In the genomic region with DNA sequence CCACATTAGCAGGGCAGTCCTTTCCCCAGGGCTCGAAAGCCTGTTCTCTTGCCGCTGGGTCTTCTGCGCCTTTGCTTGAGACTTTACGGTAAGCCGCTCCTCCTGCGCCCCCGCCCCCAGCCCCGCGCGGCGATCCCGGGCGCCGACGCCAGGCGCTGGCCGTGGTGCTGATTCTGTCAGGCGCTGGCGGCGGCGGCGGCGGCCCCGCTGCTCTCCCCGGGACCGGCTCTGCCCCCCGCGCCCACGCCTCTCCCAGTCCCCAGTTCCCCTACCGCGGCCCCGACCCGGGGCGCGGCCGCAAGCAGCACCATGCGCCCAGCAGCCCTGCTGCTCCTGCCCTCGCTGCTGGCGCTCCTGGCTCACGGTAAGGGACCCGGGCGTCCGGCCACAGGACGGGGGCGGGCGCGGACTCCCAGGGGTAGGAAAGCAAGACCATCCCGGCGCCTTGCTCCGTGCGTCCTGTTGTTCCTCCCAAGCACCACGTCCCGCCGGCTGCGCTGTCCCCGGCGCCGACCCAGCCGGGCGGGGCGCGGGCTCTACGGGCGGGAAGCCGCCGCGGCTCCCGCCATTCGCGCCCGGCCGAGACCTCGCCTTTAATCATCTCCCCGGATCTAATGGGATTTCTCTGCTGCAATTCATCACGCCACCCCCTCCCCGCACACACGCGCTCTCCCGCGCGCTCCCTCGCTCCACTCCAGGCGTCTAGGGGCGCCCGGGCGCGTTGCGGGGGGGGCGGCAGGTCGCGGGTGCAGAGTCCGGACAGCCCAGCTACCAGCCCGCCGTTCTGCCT, we compare ENCODE assay signal across 8 mouse cellular contexts. TPM values are rescaled to one million over a fixed set of nuclear protein-coding genes. Genes with fewer than 3 reads are reported as not detected.
DNase-seq lines count a peak whose midpoint lies in the region; ATAC-seq and TF ChIP-seq lines count a peak whose summit lies in the region.

A gene (plus strand): TSS at position 50 of the 790 bp plus-strand sequence.

- H3K36me3 ChIP-seq in hindbrain, embryonic 16.5 days (ENCODE audit: control insufficient read depth, insufficient read depth, low read length): no peaks in the 10 kb centered on the region

- peak; percentile 34 for TF ChIP-seq CTCF in gastrocnemius, adult 2 months (IDR thresholded peaks at IDR 0.05)

- peak within 1 kb of the TSS; percentile 61 for H3K4me3 ChIP-seq in gastrocnemius, adult 2 months
- H3K4me3 ChIP-seq in hindbrain, embryonic 16.5 days (ENCODE audit: low read length): peak within 1 kb of the TSS; percentile 67

- H3K4me2 ChIP-seq in hindbrain, embryonic 16.5 days (ENCODE audit: low read length): peak within 1 kb of the TSS; percentile 78

- no peaks in the 10 kb centered on the region for H3K27me3 ChIP-seq in hindbrain, embryonic 16.5 days (replicated peaks; ENCODE audit: control insufficient read depth, insufficient read depth, low read length)

- no peaks in the 10 kb centered on the region for H3K9me3 ChIP-seq in hindbrain, embryonic 16.5 days (ENCODE audit: control insufficient read depth, low read length)

- H3K27ac ChIP-seq in gastrocnemius, adult 2 months: no peak within 1 kb of the TSS
- peak within 1 kb of the TSS; percentile 89 for H3K27ac ChIP-seq in hindbrain, embryonic 16.5 days (ENCODE audit: low read depth, low read length)

- WGBS in hindbrain, embryonic 16.5 days: under 1% methylated on average over 59 of the region's 94 CpGs

- peak; percentile 64 for DNase-seq in T-cell, adult 2 months (ENCODE audit: low spot score)
- DNase-seq in cerebellum, postnatal 36 days: peak; percentile 78 to 85
- peak; percentile 84 for DNase-seq in gastrocnemius, adult 2 months
- DNase-seq in left cerebral cortex, adult 8-10 months (ENCODE audit: low spot score in 2 of 2): peak; percentile 60 to 70
- peak; percentile 85 to 86 for DNase-seq in lung, postnatal 4 days
- DNase-seq in right cerebral cortex, postnatal 14 days: peak; percentile 83
- peak; percentile 35 for DNase-seq in urinary bladder, postnatal 10 days (ENCODE audit: low spot score)

- peak; percentile 78 for ATAC-seq in hindbrain, embryonic 16.5 days

- intact Hi-C loops in gastrocnemius, adult 2 months (cut with DNase I): no loop called here

- peaks cover 52% of the 10 kb centered on the region for H3K4me1 ChIP-seq in hindbrain, embryonic 16.5 days (ENCODE audit: control insufficient read depth, insufficient read depth, low read depth, low read length)

- peak within 1 kb of the TSS; percentile 73 for H3K9ac ChIP-seq in hindbrain, embryonic 16.5 days (ENCODE audit: low read depth, low read length)

RNA-seq across cellular contexts. Expression of the gene that starts here (rescaled TPM):
- total RNA-seq in gastrocnemius, adult 2 months (2021): under 1 TPM in 1 of 2 experiments, not detected in 1; 0.25 TPM
- 132 and 156 TPM in 2 replicates for polyA plus RNA-seq in hindbrain, embryonic 16.5 days (2015; fragmentation: Nextera tagmentation; extraction: Ambion mirVana)
- total RNA-seq in left cerebral cortex, adult 8-10 months (2022): 100 to 1,000 TPM; 184 to 230 (median 207) TPM

Comparison
In these comparisons a context has a peak if more than half of its experiments do, and no peak if none do; other contexts are left out.
1. RNA of the gene that starts here (total RNA-seq): 184 to 230 TPM in left cerebral cortex, adult 8-10 months; 0.25 TPM in gastrocnemius, adult 2 months; every median in the first group is over 100 times any median in the second.
2. Peak in DNase-seq and H3K4me3 ChIP-seq in gastrocnemius, adult 2 months; RNA of the gene not detected or under 1 TPM.
3. DNase-seq: peak in every context shown above with its lines; median percentile 86 in lung, postnatal 4 days; 84 in gastrocnemius, adult 2 months; 83 in right cerebral cortex, postnatal 14 days; 82 in cerebellum, postnatal 36 days; 65 in left cerebral cortex, adult 8-10 months; 64 in T-cell, adult 2 months; 35 in urinary bladder, postnatal 10 days.